Mouse (Mus musculus) MEL (cell line): ENCODE results near the gene Nxph4. TPM values are rescaled to one million over a fixed set of nuclear protein-coding genes. Genes with fewer than 3 reads are reported as not detected.
A peak's percentile ranks its signal among the peaks of the same experiment; 100 is the strongest.

ENCODE experiments used
- DNase-seq: peaks from one replicate; pipeline ENCODE4 v3.0.0; 2011; ENCODE audit warnings: low read depth, low spot score
- H3K27ac ChIP-seq: 2 replicates; pipeline ENCODE4 v1.5.1; 2012; ENCODE audit warnings: low read depth, mild to moderate bottlenecking, control low read depth, low read length, moderate library complexity; ENCODE audit not compliant: control insufficient read depth
- H3K27me3 ChIP-seq, 2 experiments: fragments of 150-350 bp in 1 of 2; sonication (generic) in 1 of 2; 2 replicates each; pipeline ENCODE4 v1.6.1; 2012; ENCODE audit warnings: low read length in 2 of 2, mild to moderate bottlenecking in 2 of 2, improper control_type of control experiment in 1 of 2, moderate library complexity in 1 of 2; ENCODE audit not compliant: insufficient read depth in 2 of 2, control insufficient read depth in 1 of 2
- H3K36me3 ChIP-seq, 2 experiments: 2 replicates each; pipeline ENCODE4 v1.6.1; 2012 to 2014; ENCODE audit warnings: low read length in 2 of 2, improper control_type of control experiment in 1 of 2, inconsistent platforms in 1 of 2, mild to moderate bottlenecking in 1 of 2; ENCODE audit not compliant: insufficient read depth in 2 of 2, control insufficient read depth in 1 of 2
- H3K4me1 ChIP-seq, 2 experiments: fragments of 150-350 bp in 1 of 2; sonication (generic) in 1 of 2; 2 replicates each; pipeline ENCODE4 v1.6.1; 2012; ENCODE audit warnings: low read length in 2 of 2, improper control_type of control experiment in 1 of 2, mild to moderate bottlenecking in 1 of 2; ENCODE audit not compliant: insufficient read depth in 2 of 2, control insufficient read depth in 1 of 2
- H3K4me3 ChIP-seq, 2 experiments: fragments of 150-350 bp in 1 of 2; sonication (generic) in 1 of 2; 2 replicates each; pipeline ENCODE4 v1.5.1; 2012; ENCODE audit warnings: low read depth in 2 of 2, low read length in 2 of 2, mild to moderate bottlenecking in 2 of 2, moderate library complexity in 2 of 2, control low read depth in 1 of 2, improper control_type of control experiment in 1 of 2; ENCODE audit not compliant: control insufficient read depth in 1 of 2, insufficient read depth in 1 of 2
- H3K79me2 ChIP-seq: 2 replicates; pipeline ENCODE4 v1.6.1; 2012; ENCODE audit warnings: mild to moderate bottlenecking, low read length, moderate library complexity; ENCODE audit not compliant: control insufficient read depth, poor library complexity, insufficient read depth
- H3K9ac ChIP-seq: 2 replicates; pipeline ENCODE4 v1.6.1; 2012; ENCODE audit warnings: low read depth, mild to moderate bottlenecking, control low read depth, low read length, moderate library complexity; ENCODE audit not compliant: control insufficient read depth, poor library complexity, severe bottlenecking
- H3K9me3 ChIP-seq: fragments of 150-350 bp; sonication (generic); replicated peaks from 2 replicates; pipeline ENCODE4 v1.6.1; 2012; ENCODE audit warnings: mild to moderate bottlenecking, low read length, improper control_type of control experiment, moderate library complexity; ENCODE audit not compliant: insufficient read depth
- CHD2 ChIP-seq: IDR thresholded peaks from 2 replicates; pipeline ENCODE4 v1.6.1; 2011; ENCODE audit warnings: low read length, improper control_type of control experiment
- CTCF ChIP-seq, 3 experiments: IDR thresholded peaks in 2 of 3; conservative IDR thresholded peaks in 1 of 3; 2 replicates each; pipeline ENCODE4 v1.5.1; 2011 to 2012; ENCODE audit warnings: low read length in 3 of 3, low read depth in 2 of 3, mild to moderate bottlenecking in 2 of 3, improper control_type of control experiment in 1 of 3, inconsistent platforms in 1 of 3, mixed read lengths in 1 of 3, moderate library complexity in 1 of 3; ENCODE audit not compliant: control insufficient read depth in 1 of 3, insufficient read depth in 1 of 3, poor library complexity in 1 of 3, severe bottlenecking in 1 of 3
- ELF1 ChIP-seq: IDR thresholded peaks from 2 replicates; pipeline ENCODE4 v1.6.1; 2014; ENCODE audit warnings: low read depth, mild to moderate bottlenecking, inconsistent platforms, low read length, improper control_type of control experiment, moderate library complexity
- ETS1 ChIP-seq: IDR thresholded peaks from 2 replicates; pipeline ENCODE4 v1.6.1; 2012; ENCODE audit warnings: low read depth, mild to moderate bottlenecking, inconsistent platforms, low read length, improper control_type of control experiment, moderate library complexity
- GATA1 ChIP-seq: IDR thresholded peaks from 2 replicates; pipeline ENCODE4 v1.6.1; 2011; ENCODE audit warnings: low read depth, low read length, improper control_type of control experiment
- KAT2A ChIP-seq: conservative IDR thresholded peaks from 2 replicates; pipeline ENCODE4 v1.6.1; 2012; ENCODE audit warnings: low read depth, low read length, improper control_type of control experiment, inconsistent platforms
- MYB ChIP-seq: IDR thresholded peaks from 2 replicates; pipeline ENCODE4 v1.6.1; 2011; ENCODE audit warnings: mild to moderate bottlenecking, low read depth, low read length, improper control_type of control experiment
- MYC ChIP-seq: IDR thresholded peaks from 2 replicates; pipeline ENCODE4 v1.6.1; 2011; ENCODE audit warnings: low read depth, mild to moderate bottlenecking, low read length, improper control_type of control experiment, moderate library complexity
- NRF1 ChIP-seq: IDR thresholded peaks from 2 replicates; pipeline ENCODE4 v1.6.1; 2014; ENCODE audit warnings: low read depth, mild to moderate bottlenecking, inconsistent platforms, low read length, improper control_type of control experiment, moderate library complexity; ENCODE audit not compliant: poor library complexity, insufficient read depth, severe bottlenecking
- POLR2AphosphoS2 ChIP-seq: IDR thresholded peaks from 2 replicates; pipeline ENCODE4 v1.6.1; 2011; ENCODE audit warnings: low read length, improper control_type of control experiment
- RAD21 ChIP-seq: IDR thresholded peaks from 2 replicates; pipeline ENCODE4 v1.6.1; 2011; ENCODE audit warnings: mild to moderate bottlenecking, low read depth, low read length, improper control_type of control experiment
- SIN3A ChIP-seq: IDR thresholded peaks from 2 replicates; pipeline ENCODE4 v1.6.1; 2012; ENCODE audit warnings: low read length, improper control_type of control experiment, inconsistent platforms
- SMC3 ChIP-seq: IDR thresholded peaks from 2 replicates; pipeline ENCODE4 v1.6.1; 2011; ENCODE audit warnings: low read depth, low read length, improper control_type of control experiment
- ZMIZ1 ChIP-seq: IDR thresholded peaks from 2 replicates; pipeline ENCODE4 v1.6.1; 2012; ENCODE audit warnings: low read depth, mild to moderate bottlenecking, inconsistent platforms, low read length, improper control_type of control experiment, moderate library complexity
- ZNF384 ChIP-seq: IDR thresholded peaks from 2 replicates; pipeline ENCODE4 v1.6.1; 2012; ENCODE audit warnings: low read depth, mild to moderate bottlenecking, inconsistent platforms, low read length, improper control_type of control experiment
- polyA plus RNA-seq, 2 experiments: library from polyadenylated mRNA; stranded (reverse) in 1 of 2; unstranded in 1 of 2; fragments of >175 nt in 1 of 2; fragments of >200 nt in 1 of 2; gene quantifications; 2 replicates each; pipeline versions ENCODE4 v1.2.1 to v1.2.4; 2012; ENCODE audit warnings: low replicate concordance in 2 of 2, low read depth in 1 of 2; ENCODE audit not compliant: insufficient read length in 2 of 2, insufficient read depth in 1 of 2, missing spikeins in 1 of 2
- total RNA-seq: library from RNA; depleted of rRNA; stranded (reverse); fragments of 300-350 nt; gene quantifications from 2 replicates; pipeline ENCODE4 v1.2.3, GENCODE M21; 2012

Nxph4 gene
- total and polyA plus RNA-seq, 3 experiments: 0.24 TPM; not detected in 2

- peaks cover 0 to 2% of the 10 kb centered on the region in 2 experiments; a peak in 2 of 4 replicates for H3K27me3 ChIP-seq
- H3K27ac ChIP-seq: no peak overlapping the region
- no peak for DNase-seq
Measured at GRCm38 (mm10) chr10:127564301-127564700, 29.9 kb upstream of the Nxph4 start.

GRCm38 (mm10) chr10:127563840-127564239 is 29.5 kb upstream of the Nxph4 start:
- no peaks in the 10 kb centered on the region for H3K79me2 ChIP-seq
- no peak overlapping the region for H3K9ac ChIP-seq
- no peak overlapping the region for H3K27ac ChIP-seq
- TF ChIP-seq MYB (no peak), NRF1 (no peak), RAD21 (no peak), SMC3 (no peak), GATA1 (no peak), KAT2A (no peak), SIN3A (no peak), ELF1 (no peak), POLR2AphosphoS2 (no peak)
- TF ChIP-seq, all 39 proteins: peak for 0
- no peaks in the 10 kb centered on the region for H3K9me3 ChIP-seq
- H3K36me3 ChIP-seq: no peaks in the 10 kb centered on the region
- no peaks in the 10 kb centered on the region for H3K4me1 ChIP-seq
- H3K4me3 ChIP-seq: no peak overlapping the region
- no peak for DNase-seq
- peaks cover 0 to 2% of the 10 kb centered on the region in 2 experiments; a peak in 2 of 4 replicates for H3K27me3 ChIP-seq

More at GRCm38 (mm10) chr10:127564301-127564700, 29.9 kb upstream of the Nxph4 start:
- H3K4me3 ChIP-seq: no peak overlapping the region
- H3K9me3 ChIP-seq: no peaks in the 10 kb centered on the region
- no peaks in the 10 kb centered on the region for H3K36me3 ChIP-seq
- H3K9ac ChIP-seq: no peak overlapping the region
- no peaks in the 10 kb centered on the region for H3K79me2 ChIP-seq
- TF ChIP-seq ZMIZ1 (no peak), CHD2 (no peak), ZNF384 (no peak), ETS1 (no peak), POLR2AphosphoS2 (no peak)
- H3K4me1 ChIP-seq: no peaks in the 10 kb centered on the region

- Histone ChIP-seq H3K36me3 (no peaks in the 10 kb centered on the region), H3K4me1 (no peaks in the 10 kb centered on the region), H3K4me3 (no peak overlapping the region), H3K79me2 (no peaks in the 10 kb centered on the region), H3K9ac (no peak overlapping the region), H3K9me3 (no peaks in the 10 kb centered on the region), H3K27me3 (no peaks in the 10 kb centered on the region; a peak in 2 of 4 replicates)
- DNase-seq: peak; percentile 37
- no peak for TF ChIP-seq GATA1
- TF ChIP-seq POLR2AphosphoS2: no peak
- peak; percentile 19 to 51 (median 46); a peak in 4 of 6 replicates for TF ChIP-seq CTCF (IDR thresholded peaks at IDR 0.05 in 2 of 3, conservative IDR thresholded peaks at IDR 0.05 in 1 of 3; ENCODE audit: control insufficient read depth in 1 of 3, insufficient read depth in 1 of 3, low read depth in 2 of 3, low read length in 3 of 3, poor library complexity in 1 of 3, severe bottlenecking in 1 of 3)
- TF ChIP-seq SMC3: peak; percentile 31
- TF ChIP-seq ZNF384: peak; percentile 56; the same call in 1 of the 2 replicates
- peak; percentile 38; the same call in 1 of the 2 replicates for TF ChIP-seq MYC
- peak; percentile 20 for TF ChIP-seq RAD21
- TF ChIP-seq, all 39 proteins: peak for 5
- H3K27ac ChIP-seq: no peak overlapping the region
Measured at GRCm38 (mm10) chr10:127561145-127561544, 26.8 kb upstream of the Nxph4 start.
